Mouse (Mus musculus) heart, embryonic 12.5 days (tissue): ENCODE results near the gene Olfr1349. TPM values are rescaled to one million over a fixed set of nuclear protein-coding genes. Genes with fewer than 3 reads are reported as not detected.

Experiments used
- polyA plus RNA-seq: library from polyadenylated mRNA; unstranded; fragments of >200 nt; fragmentation: Nextera tagmentation; extraction: Ambion mirVana; gene quantifications from 2 replicates; pipeline ENCODE4 v1.2.1, GENCODE M21; 2016

Gene Olfr1349
- polyA plus RNA-seq, 1 experiment from 2014 or later = not detected

Other genes with a start within 250 kb of the Olfr1349 start
- 3.7 and 4.2 TPM in 2 replicates for gene Zfp667, start 236.4 kb downstream of the Olfr1349 start, polyA plus RNA-seq
- gene Zfp583, start 191.7 kb downstream of the Olfr1349 start, polyA plus RNA-seq = 4.3 and 4.8 TPM in 2 replicates
- 1.1 and 1.6 TPM in 2 replicates for gene Gm3854, start 179.2 kb downstream of the Olfr1349 start, polyA plus RNA-seq
- 1.2 and 1.4 TPM in 2 replicates for gene Zfp78, start 159.7 kb downstream of the Olfr1349 start, polyA plus RNA-seq
- 7.3 and 10.7 TPM in 2 replicates for gene Zfp28, start 139.7 kb downstream of the Olfr1349 start, polyA plus RNA-seq
- 0.15 and 0.39 TPM in 2 replicates for gene Smim17, start 124.2 kb downstream of the Olfr1349 start, polyA plus RNA-seq
- not detected in 2 replicates for gene Gm20715, start 112.7 kb downstream of the Olfr1349 start, polyA plus RNA-seq
- gene Olfr1344, start 84.3 kb downstream of the Olfr1349 start, polyA plus RNA-seq = not detected in 2 replicates
- not detected in 2 replicates for gene Olfr1336, start 66.8 kb downstream of the Olfr1349 start, polyA plus RNA-seq
- gene Olfr1346, start 55.8 kb downstream of the Olfr1349 start, polyA plus RNA-seq = not detected in 2 replicates
- gene Olfr5, start 36.0 kb downstream of the Olfr1349 start, polyA plus RNA-seq = not detected in 2 replicates
- not detected in 2 replicates for gene Olfr1347, start 23.2 kb downstream of the Olfr1349 start, polyA plus RNA-seq
- not detected in 2 replicates for gene Olfr1348, start 14.2 kb downstream of the Olfr1349 start, polyA plus RNA-seq
- gene Olfr1350, start 41.9 kb upstream of the Olfr1349 start, polyA plus RNA-seq = not detected in 2 replicates
- 9.5 and 12.7 TPM in 2 replicates for gene Zim1, start 173.5 kb upstream of the Olfr1349 start, polyA plus RNA-seq
- gene Peg3, start 207.5 kb upstream of the Olfr1349 start, polyA plus RNA-seq = 191 and 195 TPM in 2 replicates
- 9.8 and 10.3 TPM in 2 replicates for gene Usp29, start 207.6 kb upstream of the Olfr1349 start, polyA plus RNA-seq